ENCODE assay signal across 12 mouse cellular contexts in genomic region chr16:62858018-62858417, GRCm38 (mm10). TPM values are rescaled to one million over a fixed set of nuclear protein-coding genes. Genes with fewer than 3 reads are reported as not detected.
DNase-seq lines count a peak whose midpoint lies in the region; ATAC-seq and TF ChIP-seq lines count a peak whose summit lies in the region.
"Had no signal": no experiment of that assay in that cellular context is flagged by ENCODE, and none has a peak within 500 bp of the region (broad histone marks: within the 10 kb centered on the region; RNA-seq: fewer than 3 reads in every experiment).

No protein-coding gene starts in this region.

- no peaks in the 10 kb centered on the region for H3K4me1 ChIP-seq in forebrain, postnatal 0 days (ENCODE audit: insufficient read depth)
- peaks cover 16% of the 10 kb centered on the region for H3K4me1 ChIP-seq in forebrain, embryonic 10.5 days
- H3K4me1 ChIP-seq in liver, embryonic 14.5 days (replicated peaks; ENCODE audit: control insufficient read depth in 2 of 2, insufficient read depth in 2 of 2, low read length in 1 of 2), result peaks cover 0 to 18% of the 10 kb centered on the region in 2 experiments; a peak in 2 of 4 replicates
- H3K4me1 ChIP-seq in liver, embryonic 11.5 days (replicated peaks; ENCODE audit: control insufficient read depth, insufficient read depth, low read length), result peaks cover 3% of the 10 kb centered on the region
- H3K4me1 ChIP-seq: intestine, embryonic 15.5 days had no signal

- H3K9ac ChIP-seq in forebrain, postnatal 0 days, result no peak overlapping the region
- no peak overlapping the region for H3K9ac ChIP-seq in liver, embryonic 14.5 days (replicated peaks)
- no peak overlapping the region for H3K9ac ChIP-seq in liver, embryonic 11.5 days (ENCODE audit: low read depth, low read length)
- H3K9ac ChIP-seq: embryonic facial prominence, embryonic 13.5 days; intestine, embryonic 15.5 days; liver, embryonic 13.5 days had no signal

- TF ChIP-seq EP300 in liver, embryonic 14.5 days (IDR thresholded peaks at IDR 0.05; ENCODE audit: low read depth), result no peak

- WGBS in forebrain, postnatal 0 days, result 98% methylated on average over 1 of the region's 1 CpGs
- 95% methylated on average over 1 of the region's 1 CpGs for WGBS in forebrain, embryonic 10.5 days
- 73% methylated on average over 1 of the region's 1 CpGs for WGBS in liver, embryonic 14.5 days (ENCODE audit: insufficient replicate concordance)
- WGBS in liver, embryonic 11.5 days, result 89% methylated on average over 1 of the region's 1 CpGs

- no peak for DNase-seq in forebrain, postnatal 0 days
- DNase-seq in forebrain, embryonic 10.5 days (ENCODE audit: extremely low spot score, low spot score), result no peak
- DNase-seq in liver, embryonic 14.5 days (ENCODE audit: low read depth in 3 of 3, low spot score in 3 of 3), result no peak
- DNase-seq in liver, embryonic 11.5 days (ENCODE audit: low spot score), result no peak
- DNase-seq in thymus, postnatal 4 days, result no peak
- no peak for DNase-seq in testis, postnatal 14 days (ENCODE audit: low spot score)
- DNase-seq: gastrocnemius, postnatal 36 days; liver, embryonic 13.5 days had no signal

- peak; percentile 34; the same call in 1 of the 2 replicates for TF ChIP-seq CTCF in forebrain, postnatal 0 days (IDR thresholded peaks at IDR 0.05; ENCODE audit: low read depth)
- TF ChIP-seq CTCF in liver, embryonic 14.5 days (IDR thresholded peaks at IDR 0.05; ENCODE audit: low read depth), result peak; percentile 19; the same call in 1 of the 2 replicates

- no peaks in the 10 kb centered on the region for H3K9me3 ChIP-seq in forebrain, postnatal 0 days (ENCODE audit: low read length)
- H3K9me3 ChIP-seq in forebrain, embryonic 10.5 days, result no peaks in the 10 kb centered on the region
- H3K9me3 ChIP-seq in liver, embryonic 14.5 days (ENCODE audit: control insufficient read depth, low read length), result no peaks in the 10 kb centered on the region
- no peaks in the 10 kb centered on the region for H3K9me3 ChIP-seq in liver, embryonic 11.5 days (ENCODE audit: control insufficient read depth, low read length)
- H3K9me3 ChIP-seq: embryonic facial prominence, embryonic 13.5 days; intestine, embryonic 15.5 days; liver, embryonic 13.5 days had no signal

- no peaks in the 10 kb centered on the region for H3K36me3 ChIP-seq in forebrain, postnatal 0 days (ENCODE audit: insufficient read depth)
- H3K36me3 ChIP-seq in forebrain, embryonic 10.5 days (replicated peaks), result no peaks in the 10 kb centered on the region
- H3K36me3 ChIP-seq in liver, embryonic 14.5 days (replicated peaks; ENCODE audit: control insufficient read depth, insufficient read depth, low read depth), result no peaks in the 10 kb centered on the region
- H3K36me3 ChIP-seq in liver, embryonic 11.5 days (ENCODE audit: control insufficient read depth, insufficient read depth, low read length), result no peaks in the 10 kb centered on the region
- H3K36me3 ChIP-seq: embryonic facial prominence, embryonic 13.5 days; intestine, embryonic 15.5 days; liver, embryonic 13.5 days had no signal

- no peak overlapping the region for H3K4me3 ChIP-seq in forebrain, postnatal 0 days (ENCODE audit: low read depth, low read length)
- H3K4me3 ChIP-seq in forebrain, embryonic 10.5 days, result no peak overlapping the region
- H3K4me3 ChIP-seq in liver, embryonic 14.5 days (ENCODE audit: insufficient read depth in 1 of 2, low read depth in 2 of 2, low read length in 2 of 2), result no peak overlapping the region
- no peak overlapping the region for H3K4me3 ChIP-seq in liver, embryonic 11.5 days (ENCODE audit: low read depth, low read length)
- H3K4me3 ChIP-seq: embryonic facial prominence, embryonic 13.5 days; intestine, embryonic 15.5 days; liver, embryonic 13.5 days had no signal

- 0 out of 2 replicates have a peak, but pooled peaks cover 5% of the 10 kb centered on the region for H3K27me3 ChIP-seq in forebrain, postnatal 0 days (ENCODE audit: insufficient read depth, low read length)
- peaks cover 4% of the 10 kb centered on the region; the same call in 1 of the 2 replicates for H3K27me3 ChIP-seq in forebrain, embryonic 10.5 days (ENCODE audit: poor library complexity, severe bottlenecking)
- no peaks in the 10 kb centered on the region for H3K27me3 ChIP-seq in liver, embryonic 14.5 days (ENCODE audit: control insufficient read depth, insufficient read depth, low read length)
- H3K27me3 ChIP-seq in liver, embryonic 11.5 days (replicated peaks; ENCODE audit: control insufficient read depth, insufficient read depth, low read length), result no peaks in the 10 kb centered on the region
- H3K27me3 ChIP-seq: embryonic facial prominence, embryonic 13.5 days; intestine, embryonic 15.5 days; liver, embryonic 13.5 days had no signal

- ATAC-seq in forebrain, postnatal 0 days, result no peak
- no peak for ATAC-seq in liver, embryonic 14.5 days (ENCODE audit: insufficient read depth)
- ATAC-seq in liver, embryonic 11.5 days (replicated peaks; ENCODE audit: low FRiP score), result no peak
- peak; percentile 36 for ATAC-seq in granulocyte monocyte progenitor cell, adult 5-6 weeks (replicated peaks; ENCODE audit: poor library complexity, severe bottlenecking)
- 0 out of 2 replicates have a peak, but pooled peaks have one; percentile 56 for ATAC-seq in megakaryocyte-erythroid progenitor cell, adult 5-6 weeks (replicated peaks; ENCODE audit: low FRiP score, low TSS enrichment, poor library complexity, severe bottlenecking)
- ATAC-seq: intestine, embryonic 15.5 days had no signal

- no peak overlapping the region for H3K4me2 ChIP-seq in forebrain, postnatal 0 days (ENCODE audit: low read depth)
- no peak overlapping the region for H3K4me2 ChIP-seq in liver, embryonic 14.5 days (ENCODE audit: low read depth)
- no peak overlapping the region for H3K4me2 ChIP-seq in liver, embryonic 11.5 days
- H3K4me2 ChIP-seq: embryonic facial prominence, embryonic 13.5 days; intestine, embryonic 15.5 days; liver, embryonic 13.5 days had no signal

- no peak overlapping the region for H3K27ac ChIP-seq in forebrain, postnatal 0 days (ENCODE audit: low read depth, low read length)
- no peak overlapping the region for H3K27ac ChIP-seq in forebrain, embryonic 10.5 days
- no peak overlapping the region for H3K27ac ChIP-seq in liver, embryonic 14.5 days
- no peak overlapping the region for H3K27ac ChIP-seq in liver, embryonic 11.5 days (ENCODE audit: low read depth, low read length)
- H3K27ac ChIP-seq: embryonic facial prominence, embryonic 13.5 days; intestine, embryonic 15.5 days; liver, embryonic 13.5 days had no signal

RNA-seq across cellular contexts. Expression of gene Pros1, which starts 3.9 kb away (rescaled TPM):
- total RNA-seq in forebrain, postnatal 0 days (2014; rRNA removed), result 8.3 and 11.4 TPM in 2 replicates
- polyA plus RNA-seq in forebrain, postnatal 0 days (2015; fragmentation: Nextera tagmentation; extraction: Ambion mirVana), result 7.2 and 9.3 TPM in 2 replicates
- polyA plus RNA-seq in forebrain, embryonic 10.5 days (2016; fragmentation: Nextera tagmentation; extraction: Ambion mirVana), result 16.9 and 17.0 TPM in 2 replicates
- polyA plus RNA-seq in liver, embryonic 14.5 days (2012; rRNA removed), result 2.7 and 4.7 TPM in 2 replicates
- 11.3 and 11.7 TPM in 2 replicates for polyA plus RNA-seq in liver, embryonic 14.5 days (2014; fragmentation: Nextera tagmentation; extraction: Ambion mirVana)
- polyA plus RNA-seq in liver, embryonic 11.5 days (2014; fragmentation: Nextera tagmentation; extraction: Ambion mirVana), result 24.2 and 30.8 TPM in 2 replicates
- total RNA-seq in granulocyte monocyte progenitor cell, adult 5-6 weeks (2014; fragmentation: Nextera tagmentation), result 1.5 and 3.7 TPM in 2 replicates
- 7.0 and 9.1 TPM in 2 replicates for total RNA-seq in granulocyte monocyte progenitor cell, adult 5-6 weeks (2017)
- not detected in 2 replicates for total RNA-seq in megakaryocyte-erythroid progenitor cell, adult 5-6 weeks (2014; fragmentation: Nextera tagmentation)
- total RNA-seq in megakaryocyte-erythroid progenitor cell, adult 5-6 weeks (2017), result 0.19 and 4.8 TPM in 2 replicates

RNA-seq across cellular contexts. Expression of gene Arl13b, which starts 11.2 kb away (rescaled TPM):
- 21.0 and 21.4 TPM in 2 replicates for total RNA-seq in forebrain, postnatal 0 days (2014; rRNA removed)
- polyA plus RNA-seq in forebrain, postnatal 0 days (2015; fragmentation: Nextera tagmentation; extraction: Ambion mirVana), result 14.1 and 17.0 TPM in 2 replicates
- 15.3 and 16.4 TPM in 2 replicates for polyA plus RNA-seq in forebrain, embryonic 10.5 days (2016; fragmentation: Nextera tagmentation; extraction: Ambion mirVana)
- 1.4 and 1.9 TPM in 2 replicates for polyA plus RNA-seq in liver, embryonic 14.5 days (2012; rRNA removed)
- 4.2 and 4.3 TPM in 2 replicates for polyA plus RNA-seq in liver, embryonic 14.5 days (2014; fragmentation: Nextera tagmentation; extraction: Ambion mirVana)
- polyA plus RNA-seq in liver, embryonic 11.5 days (2014; fragmentation: Nextera tagmentation; extraction: Ambion mirVana), result 8.4 and 10.7 TPM in 2 replicates
- total RNA-seq in granulocyte monocyte progenitor cell, adult 5-6 weeks (2014; fragmentation: Nextera tagmentation), result 6.9 and 10.7 TPM in 2 replicates
- total RNA-seq in granulocyte monocyte progenitor cell, adult 5-6 weeks (2017), result 7.7 and 8.4 TPM in 2 replicates
- total RNA-seq in megakaryocyte-erythroid progenitor cell, adult 5-6 weeks (2014; fragmentation: Nextera tagmentation), result 7.8 and 11.3 TPM in 2 replicates
- 5.4 and 8.2 TPM in 2 replicates for total RNA-seq in megakaryocyte-erythroid progenitor cell, adult 5-6 weeks (2017)

RNA-seq across cellular contexts. Expression of gene Stx19, which starts 43.5 kb away (rescaled TPM):
- total RNA-seq in forebrain, postnatal 0 days (2014; rRNA removed), result 0.14 TPM in 1 of 2 replicates, not detected in the other
- polyA plus RNA-seq in forebrain, postnatal 0 days (2015; fragmentation: Nextera tagmentation; extraction: Ambion mirVana), result 0.08 TPM in 1 of 2 replicates, not detected in the other
- polyA plus RNA-seq in forebrain, embryonic 10.5 days (2016; fragmentation: Nextera tagmentation; extraction: Ambion mirVana), result 0.30 and 0.39 TPM in 2 replicates
- polyA plus RNA-seq in liver, embryonic 14.5 days (2012; rRNA removed), result not detected in 2 replicates
- not detected in 2 replicates for polyA plus RNA-seq in liver, embryonic 14.5 days (2014; fragmentation: Nextera tagmentation; extraction: Ambion mirVana)
- polyA plus RNA-seq in liver, embryonic 11.5 days (2014; fragmentation: Nextera tagmentation; extraction: Ambion mirVana), result 0.11 and 0.17 TPM in 2 replicates
- not detected in 2 replicates for total RNA-seq in granulocyte monocyte progenitor cell, adult 5-6 weeks (2014; fragmentation: Nextera tagmentation)
- total RNA-seq in granulocyte monocyte progenitor cell, adult 5-6 weeks (2017), result not detected in 2 replicates
- total RNA-seq in megakaryocyte-erythroid progenitor cell, adult 5-6 weeks (2014; fragmentation: Nextera tagmentation), result not detected in 2 replicates
- total RNA-seq in megakaryocyte-erythroid progenitor cell, adult 5-6 weeks (2017), result not detected in 2 replicates
- total RNA-seq: gastrocnemius, postnatal 36 days had no signal

Comparison
In these comparisons a context has a peak if more than half of its experiments do, and no peak if none do; other contexts are left out.
1. ATAC-seq: peak in granulocyte monocyte progenitor cell, adult 5-6 weeks (single experiment) and megakaryocyte-erythroid progenitor cell, adult 5-6 weeks (single experiment); none in forebrain, postnatal 0 days (single experiment), liver, embryonic 14.5 days (single experiment) and liver, embryonic 11.5 days (single experiment).